In the genomic region with DNA sequence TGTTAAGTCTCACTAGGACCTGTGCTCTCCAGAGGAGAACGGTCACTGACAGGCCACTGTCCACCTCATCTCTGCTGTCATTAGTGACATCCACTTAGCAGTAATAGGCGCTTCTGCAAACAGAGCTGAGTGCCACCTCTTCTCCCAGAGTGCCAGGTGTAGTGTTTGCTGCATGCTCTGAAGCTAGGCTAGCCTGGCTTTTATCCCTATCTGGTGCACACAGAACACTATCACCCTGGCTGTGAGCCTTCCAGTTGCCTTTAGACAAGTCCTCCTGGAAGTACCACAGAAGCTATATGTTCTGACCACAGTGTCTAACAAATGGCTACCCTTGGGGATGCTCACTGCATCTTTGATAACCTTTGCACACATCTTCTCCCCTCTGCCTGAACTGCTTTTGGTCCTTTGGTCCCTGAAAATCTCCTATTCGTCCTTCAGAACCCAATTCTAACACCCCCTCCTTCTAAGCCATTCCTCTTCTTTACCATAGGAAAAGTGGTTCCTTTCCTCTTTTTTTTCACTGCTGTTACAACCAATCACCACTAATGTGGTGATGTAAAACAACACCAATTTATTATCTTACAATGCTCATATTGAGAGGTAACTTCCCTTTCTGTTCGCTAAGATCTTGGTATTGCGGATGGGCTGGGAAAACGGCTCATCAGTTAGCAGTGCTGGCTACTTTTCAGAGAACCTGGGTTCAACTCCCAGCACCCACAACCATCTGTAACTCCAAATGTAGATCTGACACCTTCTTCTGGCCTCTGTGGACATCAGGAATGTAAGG, we compare ENCODE assay signal across 19 mouse cellular contexts. TPM values are rescaled to one million over a fixed set of nuclear protein-coding genes. Genes with fewer than 3 reads are reported as not detected.
DNase-seq lines count a peak whose midpoint lies in the region; ATAC-seq lines count a peak whose summit lies in the region.
"Had no signal": no experiment of that assay in that cellular context is flagged by ENCODE, and none has a peak within 500 bp of the region (broad histone marks: within the 10 kb centered on the region; RNA-seq: fewer than 3 reads in every experiment).

No protein-coding gene starts in this region.

- no peak overlapping the region for H3K4me3 ChIP-seq in kidney, embryonic 15.5 days (replicated peaks)
- peak overlapping the region; percentile 7 for H3K4me3 ChIP-seq in megakaryocyte, embryonic 14.5 days (replicated peaks)
- H3K4me3 ChIP-seq: forebrain, embryonic 10.5 days; forebrain, embryonic 13.5 days; heart, adult 2 months; heart, embryonic 10.5 days; heart, embryonic 13.5 days; hindbrain, embryonic 15.5 days had no signal

- no peaks in the 10 kb centered on the region for H3K9me3 ChIP-seq in kidney, embryonic 15.5 days (replicated peaks)
- H3K9me3 ChIP-seq in megakaryocyte, embryonic 14.5 days: no peaks in the 10 kb centered on the region
- H3K9me3 ChIP-seq: forebrain, embryonic 10.5 days; forebrain, embryonic 13.5 days; heart, embryonic 10.5 days; heart, embryonic 13.5 days; hindbrain, embryonic 15.5 days had no signal

- DNase-seq in kidney, postnatal 25 days: no peak
- DNase-seq in MEL-GATA-1-ER (ENCODE audit: extremely low read depth, low read depth): peak; percentile 82
- DNase-seq in layer of hippocampus, postnatal 36 days: no peak
- DNase-seq: cerebellum, adult 18-20 months; cerebellum, adult 9-10 months; cerebellum, postnatal 14 days; forebrain, postnatal 0 days; gastrocnemius, postnatal 36 days; heart, adult 2 months; heart, postnatal 14 days; heart, postnatal 4 days had no signal

- ATAC-seq in kidney, embryonic 15.5 days (replicated peaks; ENCODE audit: low FRiP score): no peak
- no peak for ATAC-seq in megakaryocyte, adult 5-6 weeks (ENCODE audit: poor library complexity, severe bottlenecking)
- ATAC-seq: forebrain, embryonic 13.5 days; forebrain, postnatal 0 days had no signal

- H3K4me2 ChIP-seq in kidney, embryonic 15.5 days: no peak overlapping the region
- H3K4me2 ChIP-seq: forebrain, embryonic 13.5 days; heart, embryonic 13.5 days; hindbrain, embryonic 15.5 days had no signal

- 0 out of 2 replicates have a peak overlapping the region, but pooled peaks have one; percentile 75 for H3K27ac ChIP-seq in kidney, embryonic 15.5 days
- H3K27ac ChIP-seq: forebrain, embryonic 10.5 days; forebrain, embryonic 13.5 days; heart, adult 2 months; heart, embryonic 10.5 days; heart, embryonic 13.5 days; hindbrain, embryonic 15.5 days had no signal

- peaks cover 26% of the 10 kb centered on the region for H3K4me1 ChIP-seq in kidney, embryonic 15.5 days
- H3K4me1 ChIP-seq in megakaryocyte, embryonic 14.5 days: peaks cover 100% of the 10 kb centered on the region
- H3K4me1 ChIP-seq: forebrain, embryonic 13.5 days; hindbrain, embryonic 15.5 days had no signal

- no peak overlapping the region for H3K9ac ChIP-seq in kidney, embryonic 15.5 days
- H3K9ac ChIP-seq: forebrain, embryonic 13.5 days; forebrain, postnatal 0 days; heart, embryonic 13.5 days; hindbrain, embryonic 15.5 days had no signal

- WGBS in kidney, embryonic 15.5 days: 84% methylated on average over 6 of the region's 6 CpGs

- H3K36me3 ChIP-seq in kidney, embryonic 15.5 days: no peaks in the 10 kb centered on the region
- H3K36me3 ChIP-seq in megakaryocyte, embryonic 14.5 days (replicated peaks; ENCODE audit: low read length): peaks cover 96% of the 10 kb centered on the region
- H3K36me3 ChIP-seq: forebrain, embryonic 10.5 days; heart, embryonic 10.5 days; heart, embryonic 13.5 days; hindbrain, embryonic 15.5 days had no signal

- H3K27me3 ChIP-seq in kidney, embryonic 15.5 days: no peaks in the 10 kb centered on the region
- no peaks in the 10 kb centered on the region for H3K27me3 ChIP-seq in megakaryocyte, embryonic 14.5 days (replicated peaks)
- H3K27me3 ChIP-seq: forebrain, embryonic 13.5 days; heart, embryonic 13.5 days; hindbrain, embryonic 15.5 days had no signal

RNA-seq across cellular contexts. Expression of gene Mrvi1, which starts 28.0 kb away (rescaled TPM):
- 11.1 and 15.8 TPM in 2 replicates for polyA plus RNA-seq in kidney, embryonic 15.5 days (2015; fragmentation: Nextera tagmentation; extraction: Ambion mirVana)
- 142 and 149 TPM in 2 replicates for polyA plus RNA-seq in megakaryocyte, embryonic 14.5 days (2012; ENCODE audit: insufficient read depth, low replicate concordance)
- 0.02 and 0.32 TPM in 2 replicates for total RNA-seq in megakaryocyte, adult 5-6 weeks (2015)
- 0.04 TPM in 1 of 2 replicates, not detected in the other for total RNA-seq in megakaryocyte, adult 5-6 weeks (2017)
- 1 to 10 TPM; 1.3 to 2.7 TPM for total RNA-seq in layer of hippocampus, postnatal 36 days (2021)
